Mouse (Mus musculus): Measurements from ENCODE around the gene Fgfr2. TPM values are rescaled to one million over a fixed set of nuclear protein-coding genes. Genes with fewer than 3 reads are reported as not detected.
A peak's percentile ranks its signal among the peaks of the same experiment; 100 is the strongest.

The Fgfr2 gene
- total and polyA plus RNA-seq, 2 experiments from 2014 or later: 12.1 to 32.6 TPM

DNA sequence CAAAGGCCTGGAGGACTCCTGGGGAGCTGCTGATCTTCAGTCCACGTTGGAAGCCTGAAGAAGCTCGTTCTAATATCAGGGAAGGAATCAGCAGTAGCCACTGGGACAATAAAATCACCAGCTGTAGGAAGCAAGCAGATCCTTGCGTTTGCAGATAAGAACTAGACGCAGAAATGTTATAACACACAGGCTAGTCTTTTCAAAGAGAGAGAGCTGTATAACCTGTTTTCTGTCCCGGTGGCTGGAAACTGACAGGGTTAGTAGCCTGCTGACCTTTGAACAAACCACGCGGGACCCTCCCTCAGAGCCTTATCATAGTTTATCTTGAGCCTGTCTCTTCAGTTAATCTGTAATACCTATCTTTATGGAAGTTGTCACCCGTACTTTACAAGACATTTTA lies 736.8 kb downstream of the Fgfr2 start:
- no peak overlapping the region for H3K4me3 ChIP-seq (ENCODE audit: low read depth, low read length)
- no peak for TF ChIP-seq CTCF (IDR thresholded peaks at IDR 0.05)
- no peaks in the 10 kb centered on the region for H3K27me3 ChIP-seq (ENCODE audit: insufficient read depth, low read length)
- H3K4me1 ChIP-seq (ENCODE audit: insufficient read depth, low read length): peaks cover 3% of the 10 kb centered on the region; the same call in 1 of the 2 replicates
- no peak overlapping the region for H3K4me2 ChIP-seq (ENCODE audit: low read depth, low read length, poor library complexity, severe bottlenecking)
- no peaks in the 10 kb centered on the region for H3K36me3 ChIP-seq (ENCODE audit: insufficient read depth, low read length)
- 51% methylated on average over 8 of the region's 8 CpGs for WGBS
- ATAC-seq (ENCODE audit: low FRiP score): no peak
- no peak overlapping the region for H3K9ac ChIP-seq (replicated peaks; ENCODE audit: low read length, poor library complexity, severe bottlenecking)
- H3K27ac ChIP-seq (ENCODE audit: low read depth, low read length): no peak overlapping the region
- DNase-seq (ENCODE audit: low spot score): no peak
- H3K9me3 ChIP-seq (ENCODE audit: low read length): no peaks in the 10 kb centered on the region

DNA sequence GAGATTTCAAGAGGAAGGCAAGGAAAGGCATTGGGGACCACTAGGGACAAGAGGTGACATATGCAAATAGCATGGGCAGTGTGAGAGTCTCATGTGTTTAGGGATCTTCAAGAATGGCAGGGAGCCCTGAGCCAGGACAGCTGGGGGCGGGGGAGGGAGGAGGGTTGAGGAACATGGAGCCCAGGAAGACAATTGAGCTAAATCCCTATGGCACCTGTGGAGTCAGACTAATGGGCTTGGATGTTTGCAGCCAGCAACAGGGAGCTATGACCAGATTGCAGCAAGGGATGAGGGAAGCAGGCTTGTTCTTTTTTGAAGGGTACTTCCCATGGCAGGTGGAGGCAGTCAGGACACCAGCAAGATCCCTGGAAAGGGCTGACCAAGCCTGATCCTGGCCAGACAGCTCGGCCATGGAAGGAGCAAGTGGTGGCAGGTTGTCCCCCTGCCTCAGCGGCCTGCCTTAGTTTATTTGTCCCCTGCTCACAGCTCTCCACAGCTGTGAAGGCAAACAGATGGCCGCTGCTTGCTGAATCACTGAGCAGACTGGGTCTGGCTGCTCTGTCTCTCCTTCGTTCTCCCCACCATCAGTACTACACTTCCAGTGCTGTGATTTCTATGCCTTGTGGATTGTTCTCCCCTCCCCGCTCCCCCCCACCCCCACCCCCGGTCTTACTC lies 737.6 kb downstream of the Fgfr2 start:
- no peak overlapping the region for H3K27ac ChIP-seq (ENCODE audit: low read depth, low read length)
- H3K4me3 ChIP-seq (ENCODE audit: low read depth, low read length): no peak overlapping the region
- no peaks in the 10 kb centered on the region for H3K36me3 ChIP-seq (ENCODE audit: insufficient read depth, low read length)
- WGBS: 27% methylated on average over 7 of the region's 7 CpGs
- peak; percentile 22 for DNase-seq (ENCODE audit: low spot score)
- no peaks in the 10 kb centered on the region for H3K27me3 ChIP-seq (ENCODE audit: insufficient read depth, low read length)
- H3K9me3 ChIP-seq (ENCODE audit: low read length): no peaks in the 10 kb centered on the region
- no peak overlapping the region for H3K9ac ChIP-seq (replicated peaks; ENCODE audit: low read length, poor library complexity, severe bottlenecking)
- ATAC-seq (ENCODE audit: low FRiP score): no peak
- peaks cover 3% of the 10 kb centered on the region; the same call in 1 of the 2 replicates for H3K4me1 ChIP-seq (ENCODE audit: insufficient read depth, low read length)
- no peak overlapping the region for H3K4me2 ChIP-seq (ENCODE audit: low read depth, low read length, poor library complexity, severe bottlenecking)
- no peak for TF ChIP-seq CTCF (IDR thresholded peaks at IDR 0.05)

- ATAC-seq (ENCODE audit: low FRiP score): no peak
- Histone ChIP-seq H3K27ac (ENCODE audit: low read depth, low read length) (no peak overlapping the region), H3K9ac (replicated peaks; ENCODE audit: low read length, poor library complexity, severe bottlenecking) (no peak overlapping the region), H3K4me3 (ENCODE audit: low read depth, low read length) (no peak overlapping the region), H3K27me3 (ENCODE audit: insufficient read depth, low read length) (no peaks in the 10 kb centered on the region), H3K9me3 (ENCODE audit: low read length) (no peaks in the 10 kb centered on the region), H3K4me1 (ENCODE audit: insufficient read depth, low read length) (peaks cover 3% of the 10 kb centered on the region; the same call in 1 of the 2 replicates), H3K4me2 (ENCODE audit: low read depth, low read length, poor library complexity, severe bottlenecking) (no peak overlapping the region), H3K36me3 (ENCODE audit: insufficient read depth, low read length) (no peaks in the 10 kb centered on the region)
- 16% methylated on average over 8 of the region's 8 CpGs for WGBS
- TF ChIP-seq CTCF (IDR thresholded peaks at IDR 0.05): no peak
- DNase-seq (ENCODE audit: low spot score): peak; percentile 24
Observed at GRCm38 (mm10) chr7:132384736-132385455, 738.3 kb downstream of the Fgfr2 start.

GRCm38 (mm10) chr7:132380634-132381336 lies 742.4 kb downstream of the Fgfr2 start:
- Histone ChIP-seq H3K4me1 (ENCODE audit: insufficient read depth, low read length) (peaks cover 2% of the 10 kb centered on the region; the same call in 1 of the 2 replicates), H3K9ac (replicated peaks; ENCODE audit: low read length, poor library complexity, severe bottlenecking) (no peak overlapping the region), H3K36me3 (ENCODE audit: insufficient read depth, low read length) (no peaks in the 10 kb centered on the region), H3K4me2 (ENCODE audit: low read depth, low read length, poor library complexity, severe bottlenecking) (no peak overlapping the region), H3K27me3 (ENCODE audit: insufficient read depth, low read length) (no peaks in the 10 kb centered on the region), H3K4me3 (ENCODE audit: low read depth, low read length) (no peak overlapping the region), H3K9me3 (ENCODE audit: low read length) (no peaks in the 10 kb centered on the region), H3K27ac (ENCODE audit: low read depth, low read length) (no peak overlapping the region)
- WGBS: 46% methylated on average over 1 of the region's 1 CpGs
- no peak for TF ChIP-seq CTCF (IDR thresholded peaks at IDR 0.05)
- ATAC-seq (ENCODE audit: low FRiP score) (no peak), DNase-seq (ENCODE audit: low spot score) (no peak)

GRCm38 (mm10) chr7:132377913-132378312 lies 745.2 kb downstream of the Fgfr2 start:
- no peak overlapping the region for H3K4me2 ChIP-seq (ENCODE audit: low read depth, low read length, poor library complexity, severe bottlenecking)
- ATAC-seq (ENCODE audit: low FRiP score) (no peak), DNase-seq (ENCODE audit: low spot score) (peak; percentile 59)
- H3K9ac ChIP-seq (replicated peaks; ENCODE audit: low read length, poor library complexity, severe bottlenecking): no peak overlapping the region
- H3K27ac ChIP-seq (ENCODE audit: low read depth, low read length): no peak overlapping the region
- WGBS: 72% methylated on average over 6 of the region's 6 CpGs
- no peak overlapping the region for H3K4me3 ChIP-seq (ENCODE audit: low read depth, low read length)
- H3K36me3 ChIP-seq (ENCODE audit: insufficient read depth, low read length): no peaks in the 10 kb centered on the region
- no peaks in the 10 kb centered on the region for H3K4me1 ChIP-seq (ENCODE audit: insufficient read depth, low read length)
- no peak for TF ChIP-seq CTCF (IDR thresholded peaks at IDR 0.05)
- no peaks in the 10 kb centered on the region for H3K9me3 ChIP-seq (ENCODE audit: low read length)
- no peaks in the 10 kb centered on the region for H3K27me3 ChIP-seq (ENCODE audit: insufficient read depth, low read length)

Measured in midbrain, postnatal 0 days (tissue).